Mouse (Mus musculus) right cerebral cortex, adult 2 months (tissue): ENCODE results near the gene Smpd1.

Source experiments
- DNase-seq, 2 experiments: peaks; one replicate each; pipeline ENCODE4 v3.0.0; 2021 to 2022; ENCODE audit warnings: low spot score in 2 of 2

Gene Smpd1

DNA sequence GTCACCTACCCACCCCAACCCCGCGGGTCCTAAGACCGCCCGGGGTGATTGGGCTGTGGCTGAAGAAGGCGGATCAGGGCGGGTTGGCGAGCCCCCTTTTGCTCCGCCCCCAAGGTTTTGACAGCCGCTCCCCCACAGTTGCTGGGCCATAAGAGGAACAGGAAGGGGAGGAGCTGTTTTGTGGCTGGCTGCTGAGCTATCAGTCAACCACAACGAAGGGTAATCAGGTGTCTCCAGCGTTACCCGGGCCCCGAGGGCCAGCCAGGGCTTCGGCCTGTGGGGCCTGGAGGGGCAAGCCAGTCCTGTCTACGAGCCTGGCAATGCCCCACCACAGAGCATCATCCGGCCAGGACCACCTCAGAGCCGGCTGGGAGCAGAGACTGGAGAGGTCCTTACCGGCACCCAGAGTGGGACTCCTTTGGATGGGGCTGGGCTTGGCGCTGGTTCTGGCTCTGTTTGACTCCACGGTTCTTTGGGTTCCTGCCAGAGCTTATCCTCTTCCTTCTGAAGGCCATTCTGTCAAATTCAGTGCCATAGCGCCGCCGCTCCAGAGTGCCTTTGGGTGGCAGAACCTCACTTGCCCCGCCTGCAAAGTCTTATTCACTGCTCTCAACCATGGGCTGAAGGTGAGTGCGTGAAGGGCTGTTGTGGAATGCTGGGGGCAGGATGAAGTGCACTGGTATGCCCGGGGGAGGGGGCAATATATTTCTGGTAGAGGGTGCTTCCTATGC lies at the start of gene Smpd1:
Smpd1 (plus strand) TSS at position 149 of the 731 bp plus-strand sequence.
- DNase-seq, result peak; percentile 89 to 90

DNA sequence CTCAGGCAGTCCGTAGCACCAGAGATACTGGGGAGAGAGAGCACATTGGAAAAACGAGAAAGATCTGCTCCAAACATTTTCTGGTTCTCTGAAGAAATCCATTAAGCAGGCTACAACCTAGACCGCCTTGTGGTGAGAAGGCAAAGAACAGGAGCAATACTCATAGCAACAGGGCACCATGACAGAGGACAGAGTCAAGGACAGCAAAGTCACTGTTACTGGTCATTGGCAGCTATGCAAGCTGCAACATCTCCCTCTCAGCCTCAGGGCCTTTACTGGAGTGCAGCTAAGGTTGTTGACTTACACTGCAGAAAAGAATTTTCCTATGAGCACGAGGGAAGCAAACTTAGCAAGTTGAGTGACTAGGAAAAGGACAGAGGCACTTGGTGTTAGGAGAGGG lies 46.9 kb upstream of the Smpd1 start:
- DNase-seq, result no peak

DNA sequence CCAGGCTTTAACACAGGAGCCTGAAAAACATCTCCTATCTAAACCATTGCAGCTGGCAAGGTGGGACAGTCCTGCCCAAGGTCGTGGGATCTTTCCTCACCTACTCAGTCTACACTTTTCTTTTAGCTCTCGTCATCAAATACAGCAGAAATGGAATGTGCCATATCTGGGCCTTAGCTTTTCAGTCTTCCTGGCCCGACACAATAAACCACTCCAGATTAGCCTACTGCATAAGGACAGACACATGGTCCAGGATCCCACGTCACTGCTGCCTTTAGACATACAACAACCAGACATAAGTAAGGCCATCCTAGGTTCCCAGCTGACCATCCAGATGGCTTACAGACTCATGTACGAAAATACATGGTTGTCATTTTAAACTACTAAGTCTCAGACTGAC lies 44.0 kb upstream of the Smpd1 start:
- DNase-seq, result peak; percentile 24 to 53

DNA sequence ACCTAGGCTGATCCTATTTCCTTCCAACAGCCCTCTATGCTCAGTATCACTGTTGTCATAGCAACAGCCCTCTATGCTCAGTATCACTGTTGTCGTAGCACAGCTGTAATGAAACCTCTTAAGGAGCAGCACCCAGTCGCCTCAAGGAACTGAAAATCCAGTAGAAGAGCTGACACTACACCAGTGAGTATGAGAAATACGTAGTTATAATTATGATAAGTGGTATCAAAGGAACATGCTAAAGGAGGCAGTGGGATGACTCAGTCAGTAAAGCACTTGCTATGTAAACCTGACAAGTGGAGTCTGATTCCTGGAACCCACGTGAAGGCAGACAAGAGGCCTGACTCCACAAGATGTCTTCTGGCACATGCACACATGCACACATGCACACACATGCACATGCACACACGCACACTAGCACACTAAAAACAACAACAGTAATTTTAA lies 40.3 kb upstream of the Smpd1 start:
- no peak for DNase-seq

DNA sequence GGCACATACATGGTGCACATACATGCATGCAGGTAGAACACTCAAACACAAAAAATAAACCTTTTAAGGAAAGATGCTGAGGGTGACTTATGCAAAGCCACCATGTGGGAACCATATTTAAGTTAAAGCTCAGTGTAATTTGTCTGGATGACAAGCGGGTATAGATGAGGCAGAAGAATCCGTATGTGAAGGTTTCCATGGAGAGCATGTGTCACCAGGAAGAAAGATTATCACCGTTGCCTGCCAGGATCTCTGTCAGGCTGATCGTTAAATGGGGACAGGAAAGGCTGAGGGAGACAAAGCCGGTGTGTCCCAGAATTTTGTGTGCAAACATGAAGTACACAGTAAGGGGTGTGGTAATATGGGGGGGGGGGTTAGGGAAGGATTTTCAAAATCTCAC lies 39.6 kb upstream of the Smpd1 start:
- DNase-seq, result no peak

DNA sequence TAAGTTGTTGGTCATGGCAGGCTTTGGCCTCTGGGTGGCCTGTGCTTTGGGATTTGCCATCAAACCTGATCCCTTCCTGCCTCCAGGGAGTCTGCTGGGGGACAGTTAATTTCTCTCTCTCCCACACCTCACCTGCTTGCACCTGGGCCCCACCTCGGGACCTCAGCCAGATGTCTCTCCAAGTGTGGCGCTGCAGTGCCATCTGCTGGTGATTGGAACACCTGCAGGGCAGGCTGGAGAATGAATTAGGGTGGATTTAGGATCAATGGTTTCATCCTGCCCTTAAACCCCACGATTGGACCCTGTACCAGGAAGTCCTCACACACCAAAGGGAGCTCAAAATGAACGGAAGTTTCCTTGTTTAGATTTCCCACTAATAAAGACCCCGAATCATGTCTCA lies 39.0 kb upstream of the Smpd1 start:
- peak; percentile 62 to 69 for DNase-seq

DNA sequence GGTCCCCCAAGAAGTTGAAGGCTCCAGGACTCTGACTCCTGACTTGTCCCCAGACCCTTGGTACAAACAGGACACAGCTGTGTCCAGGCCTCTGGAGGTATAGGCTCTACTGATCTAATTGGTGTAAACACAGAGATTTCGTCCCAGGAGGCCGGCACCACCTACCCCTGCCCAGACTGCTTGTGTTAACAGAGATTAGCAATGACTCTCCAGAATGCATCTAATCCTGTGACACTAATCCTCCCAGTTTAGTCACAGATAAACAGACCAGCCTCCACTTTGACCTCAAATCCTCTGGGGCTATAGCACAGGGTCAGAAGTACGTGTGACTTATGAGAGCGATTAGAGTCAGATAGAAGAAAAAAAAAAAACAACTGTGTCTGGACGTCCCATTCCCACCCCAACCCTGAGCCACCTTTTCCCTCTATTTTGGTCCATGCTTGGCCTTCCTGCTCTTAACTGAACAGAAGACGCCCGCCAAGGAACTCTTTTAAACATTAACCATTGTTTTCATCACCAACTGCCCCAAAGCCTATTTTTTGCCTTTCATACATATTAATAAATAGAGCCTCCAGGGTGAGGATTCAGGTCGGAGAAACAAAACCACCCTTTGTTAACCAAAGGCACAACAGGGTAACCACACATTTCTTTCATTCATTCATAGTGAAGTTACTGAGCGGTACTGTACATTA lies 37.3 kb upstream of the Smpd1 start:
- no peak for DNase-seq

DNA sequence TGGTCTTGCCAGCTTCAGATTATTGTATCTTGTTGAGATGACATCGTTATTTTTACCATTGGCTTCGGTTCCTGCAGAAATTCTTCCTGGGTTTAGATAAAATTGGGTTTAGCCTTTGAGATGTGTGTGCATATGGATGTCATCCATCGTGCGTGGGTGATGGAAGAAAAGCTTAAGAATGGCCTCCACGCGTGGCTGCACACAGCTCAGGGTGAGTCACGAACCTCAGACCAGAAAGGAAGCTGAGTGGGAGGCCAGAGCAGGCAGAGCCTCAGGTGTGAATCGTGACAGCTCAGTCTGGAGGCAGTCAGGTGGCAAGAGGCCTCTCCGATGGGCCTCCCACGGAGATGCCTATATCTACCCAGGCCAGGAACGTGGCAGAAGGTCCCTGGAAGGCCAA lies 34.8 kb upstream of the Smpd1 start:
- peak; percentile 89 to 92 for DNase-seq

DNA sequence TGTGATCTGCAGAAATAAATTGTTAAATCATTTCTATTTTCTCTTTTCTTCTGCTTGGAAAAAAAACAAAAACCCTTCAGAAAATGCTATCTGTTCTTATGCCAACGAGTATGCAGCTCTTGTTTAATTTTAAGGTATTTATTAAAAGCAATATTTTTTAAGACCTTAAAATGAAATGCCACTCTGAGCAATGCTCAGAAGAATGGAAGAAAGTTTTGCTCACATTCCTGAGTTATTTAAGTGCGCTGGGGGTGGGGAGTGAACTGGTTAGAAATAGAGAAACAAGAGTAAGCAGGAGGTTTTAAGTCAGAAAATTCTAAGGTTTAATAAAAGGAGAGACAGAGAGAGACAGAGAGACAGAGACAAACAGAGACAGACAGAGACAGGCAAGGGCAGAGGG lies 34.4 kb upstream of the Smpd1 start:
- peak; percentile 50 to 59 for DNase-seq

DNA sequence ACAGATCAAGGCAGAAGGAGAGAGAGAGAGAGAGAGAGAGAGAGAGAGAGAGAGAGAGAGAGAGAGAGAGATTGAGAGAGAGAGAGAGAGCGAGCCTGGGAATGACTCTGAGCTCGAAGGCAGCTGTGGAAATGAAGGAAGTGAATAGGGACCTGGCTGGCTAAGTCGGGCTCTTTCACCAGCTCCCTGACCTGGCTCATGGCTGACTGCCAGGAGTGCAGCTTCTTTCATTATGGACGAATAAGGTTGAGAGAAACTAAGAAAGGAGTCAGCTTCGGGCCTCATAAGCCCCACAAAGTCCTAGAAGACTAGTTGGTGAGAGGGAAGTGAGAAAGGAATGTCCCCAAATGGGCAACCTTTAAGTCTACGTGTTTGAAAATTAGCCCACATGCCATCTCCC lies 34.0 kb upstream of the Smpd1 start:
- no peak for DNase-seq

DNA sequence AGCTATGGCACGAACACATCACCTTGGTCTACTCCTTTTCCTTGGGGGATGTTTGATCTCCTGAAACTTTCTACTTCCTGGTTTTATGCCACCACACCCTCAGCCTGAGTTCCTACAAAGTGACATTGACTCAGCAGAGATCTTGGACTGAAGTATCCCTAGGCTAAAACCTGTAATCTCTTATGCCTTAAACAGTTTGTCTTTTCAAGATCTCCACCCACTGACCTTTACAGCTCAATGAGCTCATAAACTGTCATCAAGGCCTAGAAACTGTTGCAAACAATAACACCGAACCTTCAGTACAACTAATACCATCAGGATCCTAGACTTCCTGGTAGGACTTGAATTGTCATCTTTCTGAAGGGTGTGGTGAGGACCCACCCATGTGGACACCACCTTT lies 29.9 kb upstream of the Smpd1 start:
- no peak for DNase-seq

DNA sequence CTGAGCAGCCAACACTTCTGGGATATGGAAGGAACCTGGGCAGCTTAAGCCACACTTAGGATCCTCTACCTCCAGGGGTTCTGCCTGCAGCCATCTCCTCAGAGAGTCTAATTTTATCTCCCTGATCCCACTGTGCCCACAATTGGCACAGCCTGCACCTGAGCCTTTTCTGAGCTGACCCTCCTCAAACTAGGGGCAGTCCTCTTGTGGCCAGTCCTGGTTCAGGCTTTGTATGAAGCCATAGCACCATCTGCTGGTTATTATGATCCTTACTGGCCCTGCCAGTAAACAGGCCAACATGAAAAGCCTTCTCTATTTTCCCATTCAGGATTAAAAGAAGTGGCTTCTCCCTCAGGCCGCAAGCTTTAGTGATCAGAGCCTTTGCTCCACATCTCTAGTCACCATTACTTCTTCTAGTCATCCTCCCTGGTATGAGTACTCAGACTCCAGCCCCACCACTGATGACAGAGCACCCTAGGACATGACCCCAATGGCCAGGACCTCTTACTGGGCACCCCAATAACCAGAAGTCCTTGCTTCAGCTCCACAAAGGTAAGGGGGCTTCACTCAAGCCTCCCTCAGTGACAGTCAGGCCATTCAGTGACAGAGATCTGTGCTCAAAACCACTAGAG lies 26.7 kb upstream of the Smpd1 start:
- peak; percentile 62 to 64 for DNase-seq

DNA sequence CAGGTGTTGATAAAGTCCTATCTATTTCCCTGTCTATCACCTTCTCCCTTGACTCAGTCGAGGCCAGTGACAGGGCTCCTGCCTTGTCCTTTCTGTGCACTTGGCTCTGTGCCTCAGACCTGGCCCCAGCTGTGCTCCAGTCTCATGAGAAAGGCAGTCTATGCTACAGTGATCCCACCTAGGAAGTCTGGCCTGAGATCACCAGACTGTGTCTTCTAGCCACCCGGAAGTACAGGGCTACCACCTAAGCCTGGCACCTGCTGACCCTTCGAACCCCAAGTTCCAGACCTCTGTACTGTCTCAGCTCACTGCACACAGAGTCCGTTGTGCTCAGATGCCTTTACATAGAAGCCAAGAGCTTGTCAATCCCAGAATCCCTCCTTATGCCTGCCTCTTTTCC lies 26.1 kb upstream of the Smpd1 start:
- no peak for DNase-seq

DNA sequence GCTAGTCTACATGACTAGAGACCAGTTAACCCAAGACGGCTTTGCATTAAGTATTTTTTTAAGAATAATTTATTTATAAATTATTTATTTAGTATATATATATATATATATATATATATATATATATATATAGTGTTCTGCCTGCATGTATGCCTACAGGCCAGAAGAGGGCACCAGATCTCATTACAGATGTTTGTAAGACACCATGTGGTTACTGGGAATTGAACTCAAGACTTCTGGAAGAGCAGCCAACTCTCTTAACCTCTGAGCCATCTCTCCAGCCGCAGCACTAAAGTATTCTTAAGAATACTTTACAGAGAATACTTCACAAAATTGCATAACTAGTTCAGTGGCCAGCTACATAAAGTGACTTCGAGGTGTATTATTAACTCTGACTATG lies 20.0 kb upstream of the Smpd1 start:
- no peak for DNase-seq

DNA sequence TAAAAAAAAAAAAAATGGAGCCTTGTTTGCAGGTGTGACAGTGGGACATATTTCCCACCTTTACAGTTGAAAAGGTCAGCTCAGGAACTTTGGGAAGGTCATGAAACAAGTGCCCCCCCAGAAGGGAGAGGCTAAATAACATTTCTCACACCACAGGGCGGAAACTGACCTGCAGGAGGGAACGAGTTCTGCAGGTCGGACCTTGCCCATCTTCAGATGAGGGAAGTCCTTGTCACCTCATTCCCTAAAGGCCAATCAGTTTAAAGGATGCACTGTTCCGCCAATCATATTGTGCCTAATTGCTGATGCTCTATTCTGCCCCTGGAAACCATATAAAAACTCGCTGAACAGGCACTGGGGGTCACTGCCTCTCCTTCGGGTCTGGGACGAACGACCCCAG lies 8.2 kb upstream of the Smpd1 start:
- no peak for DNase-seq

DNA sequence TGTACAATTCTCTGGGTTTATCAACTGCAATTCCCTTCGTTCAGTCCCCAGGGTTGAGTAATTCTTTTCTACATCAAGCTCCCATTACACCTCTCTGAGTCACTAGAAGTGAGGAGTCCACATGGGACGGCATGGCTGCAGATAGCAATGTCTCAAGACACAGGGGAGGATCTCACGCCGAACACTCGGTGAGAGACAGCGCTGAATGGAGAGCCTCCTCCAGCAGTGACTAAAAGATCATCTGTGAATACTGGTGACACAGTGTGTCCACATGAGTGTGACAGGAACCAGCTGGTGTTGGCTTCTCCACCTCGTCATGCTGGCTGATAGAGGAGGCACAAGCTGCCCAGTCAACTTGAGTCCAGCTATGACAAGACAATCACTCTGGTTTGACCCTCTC lies 6.2 kb upstream of the Smpd1 start:
- DNase-seq, result no peak

DNA sequence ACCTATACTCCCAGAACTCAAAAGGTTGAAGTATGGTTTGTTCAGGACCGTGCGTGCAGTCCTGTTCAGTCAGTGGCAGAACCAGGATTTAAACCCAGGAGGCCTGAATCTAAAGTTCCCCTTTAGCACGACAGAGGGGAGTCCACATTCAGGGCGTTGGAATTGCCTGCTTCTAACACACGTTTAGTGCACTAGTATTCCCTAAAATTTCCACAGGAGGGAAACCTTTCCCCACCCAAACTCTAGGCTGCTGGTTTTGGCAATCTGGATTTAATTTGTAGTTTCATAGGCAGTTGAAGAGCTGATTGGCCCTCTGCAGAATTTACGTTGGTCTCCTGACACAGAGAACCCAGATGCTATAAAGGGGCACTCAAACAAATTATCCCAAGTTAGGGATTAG lies 5.1 kb upstream of the Smpd1 start:
- peak in 1 of 2 experiments; percentile 60 for DNase-seq

DNA sequence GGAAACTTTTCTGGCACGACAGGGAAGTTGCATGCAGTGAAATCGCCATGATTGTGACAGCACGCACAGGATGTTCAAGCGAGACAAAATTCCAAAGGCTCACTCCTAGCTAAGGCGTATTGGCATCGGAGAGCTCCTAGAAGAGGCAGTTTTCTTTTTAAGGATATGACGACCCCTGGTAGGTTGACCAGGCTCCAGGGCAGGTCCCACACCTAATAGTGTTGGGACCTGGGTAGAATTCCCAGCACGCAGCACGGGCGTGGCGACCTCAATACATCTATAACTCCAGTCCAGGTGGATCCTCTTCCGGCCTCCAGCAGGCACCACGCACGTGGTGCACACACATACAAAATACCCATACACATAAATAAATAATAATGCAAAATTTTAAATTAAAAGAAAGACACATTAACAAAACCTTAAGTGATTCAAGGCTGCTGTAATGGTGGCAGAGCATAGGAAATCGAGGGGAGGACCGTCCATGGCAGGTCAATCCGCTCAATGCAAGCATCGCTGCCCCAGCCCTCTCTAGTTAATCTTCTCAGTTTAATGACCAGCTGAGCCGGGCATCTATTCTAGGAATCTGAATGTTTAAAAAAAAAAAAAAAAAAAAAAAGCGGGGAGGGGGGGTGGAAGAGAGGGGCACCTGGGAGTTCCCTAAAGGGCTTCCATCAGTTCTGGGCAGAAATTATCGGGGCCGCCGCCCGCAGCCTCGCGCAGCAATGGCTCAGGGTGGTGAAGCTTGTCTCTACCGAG lies 526 bp upstream of the Smpd1 start:
- peak; percentile 19 to 46 for DNase-seq

DNA sequence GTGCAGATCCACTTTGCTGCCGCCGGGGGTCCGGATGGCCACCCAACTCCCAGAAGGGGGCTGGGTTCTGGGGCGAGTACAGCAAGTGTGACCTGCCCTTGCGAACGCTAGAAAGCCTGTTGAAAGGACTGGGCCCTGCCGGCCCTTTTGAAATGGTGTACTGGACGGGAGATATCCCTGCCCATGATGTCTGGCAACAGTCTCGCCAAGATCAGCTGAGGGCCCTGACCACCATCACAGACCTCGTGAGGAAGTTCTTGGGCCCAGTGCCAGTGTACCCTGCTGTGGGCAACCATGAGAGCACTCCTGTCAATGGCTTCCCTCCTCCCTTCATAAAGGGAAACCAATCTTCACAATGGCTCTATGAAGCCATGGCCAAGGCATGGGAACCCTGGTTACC lies 1.4 kb downstream of the Smpd1 start:
- peak in 1 of 2 experiments; percentile 18 for DNase-seq

DNA sequence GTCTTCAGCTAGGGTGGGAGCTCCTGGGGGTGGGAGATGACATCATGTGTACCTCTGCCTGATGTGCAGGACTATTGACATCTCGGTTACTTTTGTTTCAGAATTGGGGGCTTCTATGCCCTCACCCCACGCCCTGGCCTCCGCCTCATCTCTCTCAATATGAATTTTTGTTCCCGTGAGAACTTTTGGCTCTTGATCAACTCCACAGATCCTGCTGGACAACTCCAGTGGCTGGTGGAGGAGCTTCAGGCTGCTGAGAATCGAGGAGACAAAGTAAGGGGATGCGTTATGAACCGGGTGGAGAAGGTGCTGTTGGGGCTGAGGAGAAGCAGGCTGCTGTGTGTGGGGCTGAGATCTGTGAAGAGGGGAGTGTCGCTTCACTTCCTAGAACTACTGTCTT lies 2.2 kb downstream of the Smpd1 start:
- DNase-seq, result peak in 1 of 2 experiments; percentile 20

DNA sequence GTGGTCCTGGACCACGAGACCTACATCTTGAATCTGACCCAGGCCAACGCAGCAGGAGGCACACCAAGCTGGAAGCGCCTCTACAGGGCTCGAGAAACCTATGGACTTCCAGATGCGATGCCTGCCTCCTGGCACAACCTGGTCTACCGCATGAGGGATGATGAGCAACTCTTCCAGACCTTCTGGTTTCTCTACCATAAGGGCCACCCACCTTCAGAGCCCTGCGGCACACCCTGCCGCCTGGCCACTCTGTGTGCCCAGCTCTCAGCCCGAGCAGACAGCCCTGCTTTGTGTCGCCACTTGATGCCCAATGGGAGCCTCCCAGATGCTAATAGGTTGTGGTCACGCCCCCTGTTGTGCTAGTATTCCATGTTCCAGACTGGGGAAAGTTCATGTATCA lies 3.5 kb downstream of the Smpd1 start:
- DNase-seq, result peak in 1 of 2 experiments; percentile 25

DNA sequence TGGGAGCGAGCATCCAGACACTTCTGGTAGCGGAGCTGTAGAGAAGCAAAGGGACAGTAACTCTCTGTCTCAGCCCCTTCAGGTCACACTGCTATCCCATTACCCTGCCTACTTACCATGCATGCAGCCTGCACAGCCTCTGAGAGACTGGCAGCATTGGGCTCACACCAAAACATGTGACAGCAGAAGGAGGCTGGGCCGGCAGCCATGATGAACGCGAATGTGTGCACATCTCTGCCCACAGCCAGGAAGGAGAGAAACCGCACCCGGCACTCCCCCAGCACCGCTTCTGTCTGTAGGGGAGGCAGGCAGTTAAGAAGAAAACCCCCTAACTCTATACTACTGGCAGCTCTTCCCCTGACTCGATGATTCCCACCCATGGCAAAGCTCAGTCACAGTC lies 4.9 kb downstream of the Smpd1 start:
- DNase-seq, result peak in 1 of 2 experiments; percentile 66
